Mouse (Mus musculus) CH12.LX (cell line): Measurements from ENCODE around the gene Dchs1. TPM values are rescaled to one million over a fixed set of nuclear protein-coding genes. Genes with fewer than 3 reads are reported as not detected.

Experiments used
- DNase-seq: peaks from one replicate; pipeline ENCODE4 v3.0.0-alpha.2; 2013; ENCODE audit errors: extremely low read depth
- H3K27ac ChIP-seq: 2 replicates; pipeline ENCODE4 v1.5.1; 2012; ENCODE audit warnings: low read depth, mild to moderate bottlenecking, control low read depth, moderate library complexity; ENCODE audit not compliant: insufficient read depth
- H3K27me3 ChIP-seq: replicated peaks from 2 replicates; pipeline ENCODE3; 2012; ENCODE audit warnings: inconsistent platforms
- H3K36me3 ChIP-seq, 2 experiments: replicated peaks in 1 of 2; 2 replicates each; pipeline versions ENCODE3 to v1.6.1; 2012; ENCODE audit warnings: inconsistent platforms in 1 of 2, low read length in 1 of 2, mild to moderate bottlenecking in 1 of 2, mixed read lengths in 1 of 2, moderate library complexity in 1 of 2; ENCODE audit not compliant: control insufficient read depth in 1 of 2, insufficient read depth in 1 of 2
- H3K4me1 ChIP-seq, 2 experiments: 2 replicates each; pipeline ENCODE4 v1.6.1; 2012; ENCODE audit warnings: inconsistent platforms in 1 of 2, moderate library complexity in 1 of 2; ENCODE audit not compliant: insufficient read depth in 2 of 2, control insufficient read depth in 1 of 2
- H3K4me2 ChIP-seq: 2 replicates; pipeline ENCODE4 v1.6.1; 2012; ENCODE audit warnings: low read depth, mild to moderate bottlenecking, control low read depth; ENCODE audit not compliant: poor library complexity, insufficient read depth, severe bottlenecking
- H3K4me3 ChIP-seq, 3 experiments: fragments of 150-350 bp in 1 of 3; sonication (generic) in 1 of 3; replicated peaks in 1 of 3; 2 replicates each; pipeline versions ENCODE3 to v1.5.1; 2011 to 2012; ENCODE audit warnings: low read depth in 2 of 3, low read length in 2 of 3, mild to moderate bottlenecking in 2 of 3, moderate library complexity in 2 of 3, control low read depth in 1 of 3, improper control_type of control experiment in 1 of 3, inconsistent platforms in 1 of 3, mixed read lengths in 1 of 3; ENCODE audit not compliant: poor library complexity in 1 of 3
- H3K79me2 ChIP-seq: replicated peaks from 2 replicates; pipeline ENCODE4 v1.6.1; 2012; ENCODE audit warnings: mild to moderate bottlenecking, moderate library complexity; ENCODE audit not compliant: control insufficient read depth, poor library complexity, insufficient read depth, severe bottlenecking; ENCODE audit errors: extremely low read depth
- H3K9ac ChIP-seq: 2 replicates; pipeline ENCODE4 v1.6.1; 2012; ENCODE audit warnings: low read depth, mild to moderate bottlenecking, control low read depth, moderate library complexity; ENCODE audit not compliant: insufficient read depth
- H3K9me3 ChIP-seq: replicated peaks from 2 replicates; pipeline ENCODE3; 2012; ENCODE audit warnings: low read length, inconsistent platforms, mixed read lengths
- BHLHE40 ChIP-seq: IDR thresholded peaks from 2 replicates; pipeline ENCODE4 v1.6.1; 2011; ENCODE audit warnings: mild to moderate bottlenecking, low read depth, low read length, improper control_type of control experiment
- CHD2 ChIP-seq: IDR thresholded peaks from 2 replicates; pipeline ENCODE4 v1.6.1; 2011; ENCODE audit warnings: low read length, improper control_type of control experiment
- E2F4 ChIP-seq: IDR thresholded peaks from 2 replicates; pipeline ENCODE4 v1.6.1; 2011; ENCODE audit warnings: low read depth, low read length, improper control_type of control experiment; ENCODE audit not compliant: insufficient replicate concordance
- ELF1 ChIP-seq: IDR thresholded peaks from 2 replicates; pipeline ENCODE4 v1.6.1; 2014; ENCODE audit warnings: low read depth, mild to moderate bottlenecking, inconsistent platforms, low read length, improper control_type of control experiment
- ETS1 ChIP-seq: conservative IDR thresholded peaks from 2 replicates; pipeline ENCODE4 v1.6.1; 2012; ENCODE audit warnings: low read depth, mild to moderate bottlenecking, inconsistent platforms, low read length, improper control_type of control experiment, moderate library complexity
- GABPA ChIP-seq: IDR thresholded peaks from 2 replicates; pipeline ENCODE4 v1.6.1; 2012; ENCODE audit warnings: low read depth, low read length, improper control_type of control experiment, inconsistent platforms; ENCODE audit not compliant: insufficient replicate concordance
- HCFC1 ChIP-seq: IDR thresholded peaks from 2 replicates; pipeline ENCODE4 v1.6.1; 2012; ENCODE audit warnings: low read depth, mild to moderate bottlenecking, inconsistent platforms, low read length, improper control_type of control experiment
- JUND ChIP-seq: conservative IDR thresholded peaks from 2 replicates; pipeline ENCODE4 v1.6.1; 2011; ENCODE audit warnings: low read depth, low read length, improper control_type of control experiment
- MAFK ChIP-seq: IDR thresholded peaks from 2 replicates; pipeline ENCODE4 v1.6.1; 2011; ENCODE audit warnings: low read length, improper control_type of control experiment; ENCODE audit not compliant: insufficient replicate concordance
- MAZ ChIP-seq: IDR thresholded peaks from 2 replicates; pipeline ENCODE4 v1.6.1; 2012; ENCODE audit warnings: low read depth, mild to moderate bottlenecking, inconsistent platforms, low read length, improper control_type of control experiment, moderate library complexity
- MEF2A ChIP-seq: IDR thresholded peaks from 2 replicates; pipeline ENCODE4 v1.6.1; 2014; ENCODE audit warnings: low read depth, mild to moderate bottlenecking, inconsistent platforms, low read length, improper control_type of control experiment, borderline replicate concordance
- NRF1 ChIP-seq: IDR thresholded peaks from 2 replicates; pipeline ENCODE4 v1.6.1; 2014; ENCODE audit warnings: low read depth, mild to moderate bottlenecking, inconsistent platforms, low read length, improper control_type of control experiment, moderate library complexity
- RAD21 ChIP-seq: IDR thresholded peaks from 2 replicates; pipeline ENCODE4 v1.6.1; 2011; ENCODE audit warnings: low read depth, mild to moderate bottlenecking, low read length, improper control_type of control experiment, moderate library complexity
- SMC3 ChIP-seq: IDR thresholded peaks from 2 replicates; pipeline ENCODE4 v1.6.1; 2011; ENCODE audit warnings: low read depth, low read length, improper control_type of control experiment
- TBP ChIP-seq: conservative IDR thresholded peaks from 2 replicates; pipeline ENCODE4 v1.6.1; 2011; ENCODE audit warnings: low read depth, low read length, improper control_type of control experiment
- USF1 ChIP-seq: IDR thresholded peaks from 2 replicates; pipeline ENCODE4 v1.6.1; 2014; ENCODE audit warnings: low read depth, mild to moderate bottlenecking, inconsistent platforms, low read length, improper control_type of control experiment
- ZMIZ1 ChIP-seq: IDR thresholded peaks from 2 replicates; pipeline ENCODE4 v1.6.1; 2012; ENCODE audit warnings: low read depth, mild to moderate bottlenecking, inconsistent platforms, low read length, improper control_type of control experiment
- ZNF384 ChIP-seq: IDR thresholded peaks from 2 replicates; pipeline ENCODE4 v1.6.1; 2012; ENCODE audit warnings: low read depth, low read length, improper control_type of control experiment, inconsistent platforms
- dilution Hi-C: fragments of 300-500 bp; cut with MboI; formaldehyde crosslinking; loops from 2 replicates; pipeline ENCODE4 v1.14.3; 2020; ENCODE audit warnings: low sequenced_read_pairs; ENCODE audit not compliant: extremely low pct_unique_long_range_greater_than_20kb, extremely low pct_ligation_motif_present
- in situ Hi-C: fragments of 300-500 bp; cut with MboI; formaldehyde crosslinking; loops from 3 replicates; pipeline ENCODE4 v1.14.3; 2019; ENCODE audit warnings: low sequenced_read_pairs, low pct_ligation_motif_present, low pct_unique_long_range_greater_than_20kb, mixed read lengths
- polyA plus RNA-seq: library from polyadenylated mRNA; unstranded; fragments of >175 nt; gene quantifications from 2 replicates; pipeline ENCODE4 v1.2.1, GENCODE M21; 2012; ENCODE audit warnings: low read depth; ENCODE audit not compliant: insufficient read length
- total RNA-seq, 2 experiments: library from RNA; depleted of rRNA; stranded (reverse); fragments of 300-350 nt in 1 of 2; fragments of >200 nt in 1 of 2; gene quantifications; 2 replicates each; pipeline ENCODE4 v1.2.3; 2012 to 2014

The Dchs1 gene
- total and polyA plus RNA-seq, 3 experiments = 0.03 to 0.04 TPM; not detected in 1

DNA sequence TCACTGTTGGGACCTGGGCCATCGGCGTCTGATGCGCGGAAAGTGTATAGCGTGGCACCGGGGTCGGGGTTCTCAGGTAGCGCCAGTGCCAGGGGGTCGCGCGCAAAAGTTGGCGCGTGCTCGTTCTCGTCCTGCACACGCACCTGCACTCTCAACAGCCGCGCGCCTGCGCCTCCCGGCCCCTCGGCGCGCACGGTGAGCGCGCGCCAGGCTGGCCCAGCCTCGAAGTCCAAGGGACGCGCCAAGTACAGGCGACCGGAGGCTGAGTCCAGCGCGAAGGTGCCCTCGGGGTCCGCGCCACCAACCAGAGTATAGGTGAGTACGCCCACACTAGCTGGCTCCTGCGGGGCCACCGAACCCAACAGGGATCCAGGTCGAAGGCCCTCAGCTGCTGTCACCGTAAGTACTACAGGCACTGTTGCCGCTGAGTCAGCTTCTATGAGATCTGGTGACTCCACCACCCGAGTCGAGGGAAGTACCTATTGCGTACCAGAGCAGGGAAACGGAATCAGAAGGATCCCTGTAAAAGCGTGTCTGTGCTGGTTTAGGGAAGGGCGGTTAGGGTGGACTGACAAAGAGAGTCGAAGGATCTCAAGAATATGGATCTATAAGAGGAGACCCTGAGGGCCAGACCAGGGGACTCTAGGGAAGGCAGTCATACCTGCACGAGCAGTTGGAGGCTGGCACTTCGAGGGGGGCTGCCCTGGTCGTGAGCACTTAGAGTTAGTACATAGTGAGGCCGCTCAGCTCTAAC lies 24.8 kb downstream of the Dchs1 start:
- H3K36me3 ChIP-seq = no peaks in the 10 kb centered on the region
- no peak for DNase-seq
- H3K9me3 ChIP-seq = no peaks in the 10 kb centered on the region
- H3K4me3 ChIP-seq = no peak overlapping the region
- no peak overlapping the region for H3K4me2 ChIP-seq
- H3K79me2 ChIP-seq = no peaks in the 10 kb centered on the region
- H3K27ac ChIP-seq = no peak overlapping the region
- H3K9ac ChIP-seq = no peak overlapping the region
- dilution Hi-C loops (no loop called here), in situ Hi-C loops (no loop called here)
- H3K4me1 ChIP-seq = peaks cover 0 to 8% of the 10 kb centered on the region in 2 experiments; a peak in 2 of 4 replicates
- TF ChIP-seq MAZ (no peak), ELF1 (no peak)
- H3K27me3 ChIP-seq = peaks cover 26% of the 10 kb centered on the region

DNA sequence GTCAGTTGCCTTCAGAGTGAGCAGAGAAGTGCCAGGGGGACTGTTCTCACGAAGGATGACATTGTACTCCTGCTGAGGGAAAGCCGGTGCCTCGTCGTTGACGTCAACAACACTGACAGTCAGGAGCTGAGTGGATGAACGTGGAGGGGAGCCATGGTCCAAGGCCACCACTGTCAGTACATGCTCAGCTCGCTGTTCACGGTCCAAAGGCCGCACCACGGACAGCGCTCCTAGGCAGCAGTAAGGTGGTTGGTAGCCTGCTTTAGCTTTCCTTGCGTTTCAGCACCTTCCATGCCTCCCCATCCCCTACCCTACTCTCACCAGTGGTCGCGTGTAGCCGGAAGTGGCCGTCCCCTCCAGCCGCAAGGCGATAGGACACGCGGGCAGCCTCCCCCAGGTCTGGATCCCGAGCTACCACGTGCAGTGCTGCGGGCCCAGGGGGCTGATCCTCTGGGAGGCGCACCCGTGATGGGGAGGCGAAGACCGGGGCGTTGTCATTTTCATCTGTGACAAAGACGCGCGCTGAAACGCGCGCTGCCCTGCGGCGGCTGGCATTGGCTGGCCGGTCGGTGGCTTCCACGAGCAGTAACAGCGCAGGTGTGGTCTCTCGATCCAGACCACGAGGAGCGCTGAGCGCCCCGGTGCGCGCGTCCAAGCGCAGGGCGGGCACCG lies 25.5 kb downstream of the Dchs1 start:
- no peak for DNase-seq
- H3K27ac ChIP-seq = no peak overlapping the region
- H3K4me3 ChIP-seq = no peak overlapping the region
- no peak overlapping the region for H3K9ac ChIP-seq
- no peaks in the 10 kb centered on the region for H3K79me2 ChIP-seq
- in situ Hi-C loops = no loop called here
- dilution Hi-C loops = no loop called here
- H3K4me2 ChIP-seq = no peak overlapping the region
- H3K4me1 ChIP-seq = peaks cover 0 to 8% of the 10 kb centered on the region in 2 experiments; a peak in 2 of 4 replicates
- H3K9me3 ChIP-seq = no peaks in the 10 kb centered on the region
- TF ChIP-seq MEF2A (no peak), NRF1 (no peak), ZMIZ1 (no peak), SMC3 (no peak), USF1 (no peak), TBP (no peak), GABPA (no peak), CHD2 (no peak), MAFK (no peak), HCFC1 (no peak), E2F4 (no peak), BHLHE40 (no peak), ELF1 (no peak), ETS1 (no peak), ZNF384 (no peak), JUND (no peak), RAD21 (no peak)
- peaks cover 34% of the 10 kb centered on the region for H3K27me3 ChIP-seq
- no peaks in the 10 kb centered on the region for H3K36me3 ChIP-seq
